Mouse (Mus musculus): ENCODE results near the gene Ubac2. TPM values are rescaled to one million over a fixed set of nuclear protein-coding genes. Genes with fewer than 3 reads are reported as not detected.

Gene Ubac2
- polyA plus RNA-seq, 1 experiment from 2014 or later: 47.2 TPM

DNA sequence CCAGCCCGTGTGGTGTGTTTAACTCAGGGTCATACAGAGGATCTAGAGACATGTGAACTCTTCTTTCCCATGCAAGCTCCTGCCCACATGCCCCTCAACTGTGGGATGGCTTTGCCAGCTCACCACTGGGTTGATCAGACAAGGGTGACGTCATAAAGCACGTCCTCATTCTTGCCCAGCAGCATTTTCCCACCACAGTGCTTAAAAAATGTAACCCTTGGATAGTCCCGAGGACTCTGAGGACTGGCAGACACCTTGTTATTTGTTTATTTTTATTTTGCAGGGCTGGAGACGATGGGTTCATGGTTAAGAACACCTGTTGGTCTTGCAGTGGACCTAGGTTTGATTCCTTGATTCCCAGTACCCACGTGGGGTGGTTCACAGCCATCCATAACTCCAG, 112.5 kb downstream of the Ubac2 start:
- Histone ChIP-seq H3K4me1 (no peaks in the 10 kb centered on the region), H3K4me2 (no peak overlapping the region), H3K4me3 (no peak overlapping the region), H3K36me3 (replicated peaks) (no peaks in the 10 kb centered on the region; the same call in 1 of the 2 replicates), H3K27me3 (replicated peaks) (no peaks in the 10 kb centered on the region), H3K9me3 (no peaks in the 10 kb centered on the region), H3K9ac (no peak overlapping the region), H3K27ac (no peak overlapping the region)
- 90% methylated on average over 6 of the region's 6 CpGs for WGBS
- no peak for ATAC-seq (replicated peaks)

DNA sequence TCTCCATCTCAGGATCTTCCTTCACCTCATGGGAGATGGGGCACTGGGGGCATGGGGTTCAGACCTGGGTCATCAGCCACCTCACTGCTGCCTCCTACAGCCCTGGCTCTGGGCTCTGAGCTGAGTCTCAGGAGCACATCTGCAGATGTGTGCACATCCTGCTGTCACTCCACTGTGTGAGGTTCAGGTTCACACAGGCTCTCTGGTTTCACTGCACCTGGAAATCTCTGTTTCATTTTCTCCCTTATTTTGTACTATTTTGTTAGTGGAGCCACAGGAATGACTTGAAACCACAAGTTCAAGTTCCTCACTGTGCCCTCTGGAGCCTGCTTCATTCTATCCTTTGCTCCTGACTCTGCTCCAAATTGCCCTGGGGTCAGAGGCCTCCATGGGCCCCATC, 113.5 kb downstream of the Ubac2 start:
- ATAC-seq (replicated peaks): no peak
- no peaks in the 10 kb centered on the region for H3K27me3 ChIP-seq (replicated peaks)
- H3K27ac ChIP-seq: no peak overlapping the region
- no peak overlapping the region for H3K4me2 ChIP-seq
- H3K9me3 ChIP-seq: no peaks in the 10 kb centered on the region
- no peak overlapping the region for H3K4me3 ChIP-seq
- H3K4me1 ChIP-seq: no peaks in the 10 kb centered on the region
- no peak overlapping the region for H3K9ac ChIP-seq
- no peaks in the 10 kb centered on the region; the same call in 1 of the 2 replicates for H3K36me3 ChIP-seq (replicated peaks)

DNA sequence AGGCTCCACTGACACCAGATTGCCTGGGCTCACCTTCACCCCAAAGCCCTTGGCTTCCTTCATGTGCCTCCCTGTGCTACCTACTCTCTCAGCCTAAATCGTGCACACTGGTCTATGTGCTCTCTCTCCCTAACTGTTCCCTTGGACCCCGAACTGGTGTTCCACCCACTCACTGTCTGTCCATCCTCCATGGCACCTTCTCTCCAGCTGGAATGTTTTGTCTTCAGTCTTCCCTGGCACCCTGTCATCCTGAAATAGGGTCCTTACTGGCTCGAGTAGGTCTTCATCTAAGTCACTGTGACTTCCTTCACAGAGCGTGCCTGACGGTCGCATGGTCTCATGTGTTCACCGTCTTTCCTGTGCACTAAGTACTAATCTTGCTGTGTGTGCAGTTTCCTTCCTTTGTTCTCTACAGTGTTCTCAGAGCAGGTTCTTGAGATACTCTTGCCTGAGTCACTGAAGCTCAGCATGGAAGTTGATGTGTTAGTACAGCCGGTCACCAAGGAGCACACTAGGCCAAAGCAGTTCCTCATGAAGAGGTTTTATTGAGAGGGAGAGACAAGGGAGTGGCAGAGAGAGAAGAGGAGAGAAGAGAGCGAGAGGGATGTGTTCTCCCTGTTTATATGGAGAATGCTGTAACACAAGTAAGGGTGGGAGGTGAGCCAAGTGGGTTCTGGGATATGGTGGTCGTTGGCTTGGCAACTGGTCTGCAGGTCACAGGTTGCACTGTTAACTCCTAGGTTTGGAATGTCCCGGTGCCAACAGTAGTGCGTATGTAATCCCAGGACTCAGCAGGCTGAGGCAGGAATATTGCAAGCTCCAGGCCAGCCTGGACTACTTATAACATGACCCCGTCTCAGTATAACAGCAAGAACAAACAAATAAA, 114.2 kb downstream of the Ubac2 start:
- Histone ChIP-seq H3K4me3 (no peak overlapping the region), H3K36me3 (replicated peaks) (no peaks in the 10 kb centered on the region; the same call in 1 of the 2 replicates), H3K4me1 (no peaks in the 10 kb centered on the region), H3K27ac (no peak overlapping the region), H3K9me3 (no peaks in the 10 kb centered on the region), H3K27me3 (replicated peaks) (no peaks in the 10 kb centered on the region), H3K4me2 (no peak overlapping the region), H3K9ac (no peak overlapping the region)
- no peak for ATAC-seq (replicated peaks)
- WGBS: 86% methylated on average over 13 of the region's 13 CpGs

DNA sequence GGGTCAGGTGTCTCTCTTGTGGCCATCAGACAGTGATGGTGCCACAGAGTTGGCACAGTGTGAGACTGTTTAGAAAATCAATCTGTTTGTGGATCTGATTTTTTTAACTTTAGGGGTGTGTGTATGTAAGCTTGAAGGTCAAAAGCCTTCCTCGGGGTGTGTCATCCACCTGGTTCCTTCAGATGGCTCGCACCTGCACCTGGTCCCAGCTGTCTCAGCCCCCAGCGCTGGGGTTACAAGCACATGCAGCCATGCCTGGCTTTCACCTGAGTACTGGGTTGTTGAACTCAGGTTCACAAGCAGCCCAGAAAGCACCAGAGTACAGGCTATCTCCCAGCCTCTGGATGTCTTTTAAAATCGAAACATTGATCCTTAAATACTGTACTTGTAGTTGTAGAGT, 115.2 kb downstream of the Ubac2 start:
- no peaks in the 10 kb centered on the region for H3K27me3 ChIP-seq (replicated peaks)
- no peak for ATAC-seq (replicated peaks)

DNA sequence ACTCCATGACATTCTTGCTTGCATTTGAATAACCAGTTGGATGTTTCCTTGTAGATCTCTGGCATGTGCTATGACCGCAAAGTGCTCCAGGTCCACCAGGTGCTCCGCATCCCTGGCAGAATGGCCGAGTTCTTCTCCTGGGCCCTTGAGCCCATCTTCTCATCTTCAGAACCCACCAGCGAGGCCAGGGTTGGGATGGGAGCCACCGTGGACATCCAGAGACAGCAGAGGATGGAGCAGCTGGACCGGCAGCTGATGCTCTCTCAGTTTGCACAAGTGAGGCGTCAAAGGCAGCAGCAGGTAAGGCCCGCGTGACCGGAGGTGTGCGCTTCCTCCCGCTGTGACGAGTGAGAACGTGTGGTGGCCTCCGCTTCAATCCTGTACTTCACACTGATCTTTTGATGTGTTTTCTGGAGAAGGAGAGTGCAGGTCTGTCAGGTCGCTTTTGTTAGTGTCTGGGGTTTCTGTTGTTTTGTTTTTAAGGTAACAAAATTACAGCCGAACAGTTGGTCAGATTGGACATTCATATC, 115.8 kb downstream of the Ubac2 start:
- Histone ChIP-seq H3K27ac (no peak overlapping the region), H3K27me3 (replicated peaks) (no peaks in the 10 kb centered on the region), H3K9me3 (no peaks in the 10 kb centered on the region), H3K4me3 (no peak overlapping the region), H3K9ac (no peak overlapping the region), H3K36me3 (replicated peaks) (no peaks in the 10 kb centered on the region; the same call in 1 of the 2 replicates), H3K4me1 (no peaks in the 10 kb centered on the region), H3K4me2 (no peak overlapping the region)
- ATAC-seq (replicated peaks): no peak
- 97% methylated on average over 17 of the region's 17 CpGs for WGBS

More for the DNA sequence above, 115.2 kb downstream of the Ubac2 start:
- no peak overlapping the region for H3K9ac ChIP-seq
- 95% methylated on average over 4 of the region's 4 CpGs for WGBS
- no peak overlapping the region for H3K27ac ChIP-seq
- H3K36me3 ChIP-seq (replicated peaks): no peaks in the 10 kb centered on the region; the same call in 1 of the 2 replicates
- no peaks in the 10 kb centered on the region for H3K4me1 ChIP-seq
- no peak overlapping the region for H3K4me3 ChIP-seq
- no peak overlapping the region for H3K4me2 ChIP-seq
- H3K9me3 ChIP-seq: no peaks in the 10 kb centered on the region

DNA sequence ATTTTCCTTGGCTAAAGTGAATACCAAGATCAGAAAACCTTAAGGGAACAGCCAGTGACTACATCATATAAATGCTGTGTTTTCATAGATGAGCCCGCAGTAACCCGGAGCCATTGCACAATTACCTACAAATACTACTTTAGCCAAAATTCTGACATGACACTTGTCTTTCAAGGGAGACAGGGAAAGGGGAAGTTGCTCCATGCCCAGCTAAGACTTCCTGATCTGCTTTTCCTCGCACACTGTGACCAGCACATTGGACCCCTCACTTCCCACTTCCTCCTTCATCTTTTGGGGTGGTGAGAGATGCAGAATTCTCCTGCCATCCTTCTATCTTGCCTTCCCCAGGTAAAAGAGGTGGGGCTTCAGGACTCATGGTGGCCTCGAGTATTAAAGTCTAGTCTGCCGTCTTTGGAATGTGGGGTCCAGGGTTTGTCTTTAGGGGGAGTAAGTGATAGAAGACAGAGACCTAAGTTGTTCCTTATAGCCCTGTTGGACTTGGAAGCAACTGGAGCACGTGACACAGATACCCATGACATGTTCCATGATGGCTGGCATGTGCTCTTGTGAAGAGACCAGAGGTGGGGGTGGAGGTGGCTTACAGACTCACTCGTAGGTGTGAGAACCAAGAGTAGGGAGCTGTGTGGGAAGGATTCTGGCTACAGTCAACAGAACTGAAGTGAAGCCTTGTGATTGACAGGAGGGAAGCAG, 116.6 kb downstream of the Ubac2 start:
- Histone ChIP-seq H3K27me3 (replicated peaks) (no peaks in the 10 kb centered on the region), H3K4me2 (no peak overlapping the region), H3K4me1 (no peaks in the 10 kb centered on the region), H3K4me3 (no peak overlapping the region), H3K9ac (no peak overlapping the region), H3K9me3 (no peaks in the 10 kb centered on the region), H3K27ac (no peak overlapping the region), H3K36me3 (replicated peaks) (no peaks in the 10 kb centered on the region; the same call in 1 of the 2 replicates)
- 94% methylated on average over 7 of the region's 7 CpGs for WGBS
- no peak for ATAC-seq (replicated peaks)

DNA sequence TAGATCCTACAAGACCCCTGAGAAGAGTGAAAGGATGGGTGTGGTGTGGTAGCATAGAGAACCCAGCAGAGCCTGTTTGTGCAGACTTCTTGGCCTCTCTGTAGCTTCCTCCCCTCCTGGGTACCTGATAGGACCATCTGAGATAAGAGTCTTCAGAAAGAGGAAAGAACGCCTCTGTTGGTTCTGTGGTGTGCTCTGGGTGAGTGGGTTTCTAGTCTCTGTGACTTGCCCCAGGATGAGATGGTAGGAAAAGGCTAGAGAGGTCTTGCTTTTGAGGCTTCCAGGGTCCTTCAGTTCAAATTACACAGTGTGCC, 117.1 kb downstream of the Ubac2 start:
- no peaks in the 10 kb centered on the region; the same call in 1 of the 2 replicates for H3K36me3 ChIP-seq (replicated peaks)
- H3K4me1 ChIP-seq: no peaks in the 10 kb centered on the region
- WGBS: 80% methylated on average over 1 of the region's 1 CpGs
- ATAC-seq (replicated peaks): no peak
- no peak overlapping the region for H3K4me3 ChIP-seq
- H3K9ac ChIP-seq: no peak overlapping the region
- no peak overlapping the region for H3K27ac ChIP-seq
- H3K9me3 ChIP-seq: no peaks in the 10 kb centered on the region
- no peak overlapping the region for H3K4me2 ChIP-seq
- H3K27me3 ChIP-seq (replicated peaks): no peaks in the 10 kb centered on the region

DNA sequence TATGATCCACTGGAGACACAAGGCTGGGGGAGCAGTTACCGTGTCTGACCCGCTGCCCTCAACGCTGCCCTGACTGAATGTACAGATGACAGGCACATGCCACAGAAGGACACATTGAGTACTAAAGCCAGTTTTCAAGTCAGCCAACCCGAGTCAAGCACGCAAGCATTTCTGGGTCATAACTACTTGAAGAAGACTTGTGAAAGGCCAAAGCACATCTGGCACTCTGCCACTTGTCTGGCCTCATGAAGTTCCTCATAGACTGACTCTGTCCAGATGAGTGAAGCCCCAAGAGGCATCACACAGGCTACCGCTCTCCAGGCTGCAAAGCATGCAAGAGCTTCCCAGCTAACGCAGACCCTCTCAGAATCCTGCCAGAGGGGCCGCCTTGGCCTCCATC, 118.4 kb downstream of the Ubac2 start:
- H3K27ac ChIP-seq: no peak overlapping the region
- no peaks in the 10 kb centered on the region for H3K27me3 ChIP-seq (replicated peaks)
- 91% methylated on average over 8 of the region's 8 CpGs for WGBS
- H3K9me3 ChIP-seq: no peaks in the 10 kb centered on the region
- H3K36me3 ChIP-seq (replicated peaks): no peaks in the 10 kb centered on the region; the same call in 1 of the 2 replicates
- H3K4me3 ChIP-seq: no peak overlapping the region
- ATAC-seq (replicated peaks): no peak
- no peak overlapping the region for H3K9ac ChIP-seq
- no peak overlapping the region for H3K4me2 ChIP-seq
- no peaks in the 10 kb centered on the region for H3K4me1 ChIP-seq

DNA sequence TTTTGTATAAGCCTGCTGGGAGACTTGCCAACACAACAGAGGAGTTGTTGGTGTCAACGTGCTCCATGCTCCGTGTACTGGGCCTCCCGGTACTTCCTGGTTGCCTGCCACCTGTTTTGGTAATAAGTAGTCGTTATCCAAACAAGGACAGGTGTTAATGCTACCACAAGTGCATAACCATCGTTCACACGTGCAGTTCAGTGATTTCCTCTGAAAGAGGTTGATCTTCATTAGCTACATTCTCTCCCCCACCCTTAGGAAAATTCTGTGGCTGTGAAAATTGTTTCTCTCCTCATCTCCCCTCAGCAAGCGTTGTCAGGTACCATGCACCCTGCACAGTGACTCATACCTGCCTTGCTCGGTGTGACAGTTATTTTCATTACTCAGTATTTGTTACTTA, 121.0 kb downstream of the Ubac2 start:
- no peak overlapping the region for H3K27ac ChIP-seq
- no peak for ATAC-seq (replicated peaks)
- WGBS: 91% methylated on average over 8 of the region's 8 CpGs
- H3K27me3 ChIP-seq (replicated peaks): no peaks in the 10 kb centered on the region
- H3K9me3 ChIP-seq: no peaks in the 10 kb centered on the region
- H3K4me1 ChIP-seq: no peaks in the 10 kb centered on the region
- no peak overlapping the region for H3K4me3 ChIP-seq
- no peak overlapping the region for H3K9ac ChIP-seq
- H3K36me3 ChIP-seq (replicated peaks): no peaks in the 10 kb centered on the region; the same call in 1 of the 2 replicates
- H3K4me2 ChIP-seq: no peak overlapping the region

DNA sequence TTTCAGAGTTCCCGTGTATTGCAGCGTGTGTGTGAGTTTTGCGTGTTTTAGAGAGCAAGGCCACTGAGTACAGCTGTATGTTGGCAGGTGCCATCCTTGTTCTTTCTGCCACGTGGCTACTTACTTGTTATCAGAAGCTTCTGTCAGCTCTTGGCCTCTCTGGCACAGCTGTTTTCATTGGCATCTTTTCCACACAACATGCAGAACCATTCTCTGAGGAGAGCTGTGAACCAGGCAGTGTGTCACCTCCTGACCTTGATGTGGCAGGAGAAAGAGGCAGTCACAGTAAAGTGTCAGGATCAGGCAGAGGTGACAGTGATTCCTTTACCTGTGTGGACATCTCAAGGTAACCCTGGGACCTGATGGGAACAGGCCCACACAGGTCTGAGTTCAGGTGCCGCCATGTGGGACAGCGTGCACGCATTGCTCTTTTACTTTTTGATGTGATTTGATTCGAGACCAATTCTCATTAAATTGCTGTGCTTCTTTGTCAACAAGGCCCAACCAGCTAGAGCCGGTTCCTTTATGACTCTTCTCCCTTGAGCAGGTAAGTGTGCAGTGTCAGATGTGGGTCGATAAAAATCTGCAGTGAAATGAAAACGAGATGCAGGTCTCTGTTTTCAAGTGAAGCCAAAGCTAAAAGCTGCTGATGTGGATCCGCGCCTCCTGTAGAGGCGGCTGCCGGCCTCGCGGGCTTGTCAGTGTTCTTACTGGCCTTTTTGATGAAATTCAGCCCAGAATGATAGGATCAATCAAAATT, 122.1 kb downstream of the Ubac2 start:
- Histone ChIP-seq H3K36me3 (replicated peaks) (no peaks in the 10 kb centered on the region), H3K4me2 (no peak overlapping the region), H3K9me3 (no peaks in the 10 kb centered on the region), H3K4me1 (no peaks in the 10 kb centered on the region), H3K4me3 (no peak overlapping the region), H3K9ac (no peak overlapping the region), H3K27ac (no peak overlapping the region), H3K27me3 (replicated peaks) (no peaks in the 10 kb centered on the region)
- WGBS: 89% methylated on average over 17 of the region's 17 CpGs
- no peak for ATAC-seq (replicated peaks)

DNA sequence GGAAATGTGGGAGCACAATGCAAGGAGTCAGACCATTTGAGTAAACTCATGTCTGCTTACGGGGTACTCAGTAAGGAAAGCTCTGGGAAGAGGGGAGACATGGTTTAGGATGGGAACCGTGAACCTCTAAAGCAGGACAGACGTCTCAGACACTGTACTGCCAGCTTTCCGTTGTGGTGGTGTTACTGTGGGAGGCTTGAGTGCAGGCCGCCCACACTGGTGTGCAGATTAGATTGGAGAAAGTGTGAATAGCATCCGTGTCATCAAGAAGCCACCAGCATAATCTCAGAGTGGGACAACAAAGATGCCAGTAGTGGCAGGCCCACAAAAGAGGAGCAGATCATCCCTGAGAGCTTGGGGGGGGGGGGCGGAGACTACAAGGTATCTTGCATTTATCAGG, 123.8 kb downstream of the Ubac2 start:
- H3K27ac ChIP-seq: no peak overlapping the region
- no peaks in the 10 kb centered on the region for H3K9me3 ChIP-seq
- ATAC-seq (replicated peaks): no peak
- no peak overlapping the region for H3K9ac ChIP-seq
- H3K36me3 ChIP-seq (replicated peaks): no peaks in the 10 kb centered on the region
- no peak overlapping the region for H3K4me2 ChIP-seq
- no peaks in the 10 kb centered on the region for H3K4me1 ChIP-seq
- H3K27me3 ChIP-seq (replicated peaks): no peaks in the 10 kb centered on the region
- no peak overlapping the region for H3K4me3 ChIP-seq
- 90% methylated on average over 7 of the region's 7 CpGs for WGBS

DNA sequence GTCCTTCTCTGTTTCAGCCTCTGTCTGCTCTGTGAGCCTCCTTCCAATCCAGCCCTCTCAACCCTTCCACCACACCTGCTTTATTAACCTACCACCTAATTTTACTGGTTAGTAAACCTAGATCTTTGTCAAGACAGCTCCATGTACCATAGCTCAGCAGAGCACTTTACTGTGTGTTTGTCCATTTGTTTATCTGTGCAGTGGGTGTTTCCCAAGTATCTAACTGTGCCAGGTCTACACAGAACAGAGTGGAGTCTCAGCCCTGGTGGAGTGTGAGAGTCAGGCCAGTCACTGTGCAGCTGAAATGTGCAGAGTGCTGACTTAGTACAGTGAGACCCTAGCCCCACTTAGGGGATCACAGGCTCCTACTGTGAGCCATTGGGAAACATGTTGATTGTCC, 125.4 kb downstream of the Ubac2 start:
- Histone ChIP-seq H3K4me1 (no peaks in the 10 kb centered on the region), H3K27me3 (replicated peaks) (no peaks in the 10 kb centered on the region), H3K4me2 (no peak overlapping the region), H3K27ac (no peak overlapping the region), H3K9ac (no peak overlapping the region), H3K4me3 (no peak overlapping the region), H3K36me3 (replicated peaks) (no peaks in the 10 kb centered on the region), H3K9me3 (no peaks in the 10 kb centered on the region)
- no peak for ATAC-seq (replicated peaks)

Measured in midbrain, embryonic 15.5 days (tissue).